Mouse (Mus musculus): ENCODE measurements around the gene Nos3. TPM values are rescaled to one million over a fixed set of nuclear protein-coding genes. Genes with fewer than 3 reads are reported as not detected.

Nos3 gene
- polyA plus RNA-seq, 1 experiment from 2014 or later: 1.7 TPM

DNA sequence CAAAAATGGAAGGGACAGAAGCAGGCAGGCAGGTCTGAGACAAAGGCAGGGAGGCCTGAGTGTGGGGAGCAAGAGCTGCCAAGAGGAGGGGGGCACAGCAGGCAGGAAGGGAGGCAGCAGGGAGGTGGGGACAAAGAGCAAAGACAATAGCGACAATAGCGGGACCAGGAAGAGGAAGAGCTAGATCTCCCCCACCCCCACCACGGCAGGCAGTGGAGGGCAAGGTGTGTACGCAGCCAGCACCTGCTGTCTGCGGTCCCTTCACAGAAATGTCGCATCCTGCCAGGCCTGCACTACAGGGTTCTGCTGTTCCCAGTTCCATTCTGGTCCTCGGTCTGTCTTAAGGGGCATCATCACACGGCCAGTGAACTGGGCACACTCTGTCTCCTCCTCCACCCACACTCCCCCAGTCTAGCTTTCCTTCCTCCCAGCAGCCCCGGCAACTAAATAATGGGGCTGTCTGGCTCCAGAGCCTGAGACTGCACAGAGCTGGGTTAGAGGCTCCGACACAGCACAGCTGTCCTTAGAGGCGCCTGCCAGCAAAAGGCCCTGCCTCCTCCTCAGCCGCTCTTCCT lies 20.0 kb upstream of the Nos3 start:
- peak; percentile 89 for DNase-seq (ENCODE audit: low spot score)

DNA sequence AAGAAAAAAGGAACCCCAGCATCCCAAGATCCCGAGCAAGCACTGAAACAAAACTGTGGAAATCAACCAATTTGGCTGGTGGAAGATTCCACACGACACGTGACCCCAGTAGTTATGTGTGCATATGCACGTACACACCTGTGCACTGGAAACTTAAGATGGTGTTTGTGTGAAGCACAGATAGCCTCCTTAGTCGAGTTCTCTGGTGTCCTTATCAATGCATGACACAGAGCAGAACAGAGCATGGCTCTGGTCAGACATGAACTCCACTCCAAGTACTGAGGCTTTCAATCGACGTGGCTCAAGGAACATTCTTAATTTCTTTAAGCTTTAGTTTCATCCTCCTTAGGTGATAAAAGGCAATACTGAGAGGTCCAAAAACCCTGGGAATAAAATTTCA lies 18.3 kb upstream of the Nos3 start:
- DNase-seq (ENCODE audit: low spot score): no peak

DNA sequence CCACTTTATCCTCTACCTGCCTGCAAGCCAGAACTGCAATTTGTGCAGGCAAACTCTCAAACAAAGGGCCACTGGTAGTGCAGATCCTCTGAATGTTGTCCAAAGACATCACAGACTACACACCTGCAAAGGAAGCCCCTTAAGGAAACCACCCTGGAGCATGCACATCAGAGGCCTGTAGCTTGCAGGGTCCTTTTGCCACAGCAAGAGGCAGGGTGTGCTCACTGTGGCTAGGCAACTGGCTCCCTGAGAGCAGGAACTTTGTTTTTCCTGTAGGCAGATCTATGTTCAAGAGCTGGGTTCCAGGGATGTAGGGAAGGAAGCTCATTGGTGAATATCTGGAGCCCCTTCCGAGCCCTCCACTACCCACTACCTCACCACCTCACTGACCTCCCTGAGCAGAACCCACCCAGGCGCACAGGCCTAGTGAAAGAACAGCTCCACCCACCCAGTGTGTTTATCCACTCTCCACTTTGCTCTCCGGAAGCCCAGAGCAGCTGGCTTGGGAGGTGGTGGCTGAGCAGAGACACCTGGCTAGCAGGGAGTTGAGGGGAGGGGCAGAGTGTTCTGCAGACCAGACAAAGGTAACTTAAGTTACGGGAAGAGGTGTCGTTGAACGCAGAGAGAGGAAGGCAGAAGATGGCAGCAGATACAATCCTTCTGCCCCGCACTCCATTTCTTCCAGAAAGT lies 17.3 kb upstream of the Nos3 start:
- DNase-seq (ENCODE audit: low spot score): peak; percentile 71

DNA sequence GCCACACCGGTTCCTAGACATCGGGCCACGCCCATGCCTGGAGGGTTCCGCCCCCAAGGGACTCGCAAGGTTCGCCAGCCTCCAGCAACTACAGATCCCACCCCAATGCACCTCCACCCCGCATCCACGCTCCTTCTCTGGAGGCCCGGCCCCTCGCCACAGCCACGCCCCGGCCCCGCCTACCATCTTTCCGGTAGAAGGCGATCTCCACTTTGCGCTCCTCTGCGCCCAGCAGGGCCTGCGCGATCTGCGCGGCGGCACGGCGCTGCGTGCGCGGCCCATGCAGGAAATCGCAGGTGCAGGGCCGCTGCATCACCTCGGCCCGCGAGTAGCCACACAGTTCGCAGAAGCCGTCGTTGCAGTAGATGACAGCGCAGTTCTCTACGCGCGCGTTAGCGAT lies 16.5 kb upstream of the Nos3 start:
- DNase-seq (ENCODE audit: low spot score): peak; percentile 95

DNA sequence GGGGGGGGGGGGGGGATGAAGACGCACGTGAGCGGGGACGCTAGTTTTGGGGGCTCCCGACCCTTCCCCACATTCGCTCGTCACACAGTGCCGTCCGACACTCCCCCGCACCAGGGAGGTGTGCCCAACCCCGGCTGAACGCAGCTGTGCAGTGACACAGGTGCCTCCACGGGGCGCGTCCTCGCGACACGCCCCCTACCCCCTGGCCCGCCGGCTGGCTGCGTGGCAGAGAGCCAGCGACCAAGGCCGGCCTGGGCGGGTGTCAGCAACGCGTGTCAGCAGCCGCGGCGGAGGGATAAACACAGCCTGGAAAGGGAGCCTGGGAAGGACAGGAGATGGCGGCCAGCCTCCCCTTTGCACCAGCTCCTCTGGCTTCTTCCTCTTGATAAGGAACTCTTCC lies 16.1 kb upstream of the Nos3 start:
- peak; percentile 73 for DNase-seq (ENCODE audit: low spot score)

DNA sequence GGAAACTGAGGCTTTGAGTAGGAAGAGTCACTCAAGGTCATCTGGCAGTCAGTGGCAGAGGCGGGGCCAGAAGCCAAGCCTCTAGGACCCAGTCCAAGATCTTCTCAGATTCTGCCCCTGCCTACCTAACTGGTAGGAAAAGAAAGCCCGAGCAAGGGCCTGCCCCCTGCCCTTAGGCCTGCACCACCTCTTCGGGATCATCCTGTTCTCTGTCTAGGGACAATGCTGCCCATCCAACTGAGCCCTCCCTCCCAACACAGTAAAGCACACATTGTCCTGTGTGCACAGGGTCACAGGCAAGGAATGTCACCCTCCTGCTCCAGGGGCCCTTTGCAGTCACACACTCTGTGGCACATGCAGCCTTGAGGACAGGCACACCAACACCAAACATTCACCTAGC lies 14.5 kb upstream of the Nos3 start:
- no peak for DNase-seq (ENCODE audit: low spot score)

DNA sequence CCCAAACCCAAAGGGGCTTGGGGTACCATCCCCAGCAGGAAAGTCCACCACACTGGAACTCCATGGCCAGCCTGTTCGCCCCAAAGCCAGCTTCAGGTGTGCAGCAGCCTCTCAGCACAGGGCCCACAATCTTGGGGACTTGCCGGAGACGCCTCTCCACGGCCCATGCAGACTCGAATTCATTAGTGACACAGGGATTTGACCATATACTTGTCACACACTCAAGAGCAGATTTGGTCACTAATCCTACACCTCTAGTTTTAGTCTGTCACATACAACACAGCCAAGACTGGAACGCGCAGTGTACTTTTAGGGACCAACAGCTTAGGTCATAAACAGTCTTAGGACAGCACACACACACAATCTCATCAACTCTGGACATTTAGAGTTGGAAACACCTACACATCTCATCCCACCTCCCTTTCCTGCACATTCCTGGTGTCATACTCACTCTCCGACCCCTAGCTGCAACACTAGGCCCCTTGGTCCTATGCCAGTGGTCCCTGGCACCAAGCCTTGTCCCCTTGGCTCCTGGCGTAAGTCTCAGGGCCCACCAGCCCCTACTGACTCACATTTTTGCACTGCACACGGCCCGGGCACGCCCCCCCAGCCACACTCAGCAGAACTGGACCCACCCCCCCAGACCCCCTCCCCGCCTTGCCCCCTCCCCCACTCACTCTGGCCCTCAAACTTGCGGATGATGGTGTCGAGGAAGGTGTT lies 13.9 kb upstream of the Nos3 start:
- DNase-seq (ENCODE audit: low spot score): no peak

DNA sequence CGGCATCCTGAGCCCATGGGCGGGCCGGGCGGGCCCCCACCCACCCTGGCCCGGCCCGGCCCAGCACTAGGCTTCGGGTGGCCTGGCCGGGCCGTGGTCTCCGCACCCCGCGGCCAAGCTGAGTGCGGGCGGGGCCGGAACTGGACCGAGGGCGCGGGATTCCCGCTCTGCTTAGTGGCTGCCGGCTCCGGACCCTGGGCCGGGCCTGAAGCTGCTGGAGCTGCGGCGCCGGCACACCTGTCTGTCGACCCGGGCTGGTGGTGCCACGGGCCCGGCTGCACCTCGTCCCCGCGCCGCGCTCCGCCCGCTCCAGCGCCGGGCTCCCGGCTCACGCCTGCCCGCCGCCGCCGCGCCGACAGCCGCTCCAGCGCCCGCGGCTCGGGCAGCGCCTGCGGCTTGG lies 13.3 kb upstream of the Nos3 start, which contains the start of gene Kcnh2:
Gene Kcnh2, minus strand, starts transcription at position 327 of the 400 bp plus-strand sequence.
- DNase-seq (ENCODE audit: low spot score): no peak

DNA sequence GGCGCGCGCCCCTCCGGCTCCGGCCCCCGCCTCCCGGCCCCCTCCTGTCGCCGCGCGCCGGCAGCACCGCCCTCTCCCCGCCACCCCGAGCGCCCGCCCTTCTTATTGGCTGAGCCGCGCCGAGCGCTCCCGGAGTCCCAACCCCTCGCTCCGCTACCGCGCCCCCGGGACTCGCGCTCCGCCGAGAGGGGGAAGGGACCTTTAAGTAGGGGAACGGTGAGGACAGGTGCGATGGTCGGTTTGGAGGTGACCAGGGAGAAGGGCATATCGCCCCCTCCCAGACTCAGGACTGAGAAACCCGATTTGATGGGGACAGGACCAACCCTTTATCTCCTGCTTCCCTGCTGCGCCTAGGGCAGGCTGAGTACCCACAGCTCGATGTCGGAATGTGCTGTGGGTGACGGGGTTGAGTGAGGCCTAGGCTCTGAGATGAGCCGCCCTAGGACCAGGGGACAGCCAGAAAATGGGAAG lies 12.9 kb upstream of the Nos3 start:
- DNase-seq (ENCODE audit: low spot score): peak; percentile 88

DNA sequence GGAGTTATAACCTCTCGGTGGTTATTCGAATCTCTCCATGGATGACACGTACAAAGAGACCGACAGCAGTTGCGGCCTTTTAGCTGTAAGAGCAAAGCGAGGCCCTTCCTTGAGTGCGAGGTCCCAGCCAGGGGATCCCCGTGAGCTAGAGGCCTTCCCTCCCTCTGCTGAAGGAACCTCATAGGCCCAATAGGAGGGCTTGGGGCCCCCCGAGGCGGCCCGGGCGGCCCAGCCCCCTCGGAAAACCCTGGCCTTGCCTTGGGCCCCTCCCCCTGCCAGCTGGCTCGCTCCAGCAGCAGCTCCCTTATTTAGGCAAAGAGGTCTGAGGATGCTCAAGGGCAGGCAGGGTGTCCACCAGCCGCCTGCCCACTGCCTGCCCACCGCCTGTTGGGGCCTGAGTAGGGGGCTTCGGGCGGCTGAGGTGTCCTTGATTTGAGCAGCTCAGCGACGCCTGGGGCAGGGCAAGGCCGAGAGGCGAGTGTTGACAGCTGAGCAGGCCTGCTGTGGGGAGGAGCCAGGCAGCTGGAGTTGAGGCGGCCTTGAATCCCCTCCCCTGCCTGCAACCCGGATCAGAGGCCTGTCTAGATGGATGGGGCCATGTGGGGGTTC lies 12.3 kb upstream of the Nos3 start:
- DNase-seq (ENCODE audit: low spot score): peak; percentile 70

DNA sequence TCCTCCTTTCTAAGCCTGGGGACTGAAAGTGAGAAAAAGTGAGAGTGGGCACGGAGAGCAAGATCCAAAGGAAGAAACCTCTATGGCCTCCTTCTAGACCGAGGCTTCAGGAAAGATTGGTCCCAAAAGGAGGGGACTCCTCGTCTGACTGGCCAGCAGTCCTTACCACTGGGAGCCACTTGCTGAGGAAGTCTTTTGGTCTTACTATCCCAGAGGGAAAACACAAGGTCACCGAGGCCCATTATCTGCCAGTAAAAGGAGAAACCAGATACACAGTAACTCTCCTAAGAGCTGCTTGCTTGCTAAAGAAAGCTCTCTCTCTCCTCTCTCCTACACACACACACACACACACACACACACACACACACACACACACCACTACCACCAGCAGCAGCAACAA lies 11.3 kb upstream of the Nos3 start:
- DNase-seq (ENCODE audit: low spot score): no peak

DNA sequence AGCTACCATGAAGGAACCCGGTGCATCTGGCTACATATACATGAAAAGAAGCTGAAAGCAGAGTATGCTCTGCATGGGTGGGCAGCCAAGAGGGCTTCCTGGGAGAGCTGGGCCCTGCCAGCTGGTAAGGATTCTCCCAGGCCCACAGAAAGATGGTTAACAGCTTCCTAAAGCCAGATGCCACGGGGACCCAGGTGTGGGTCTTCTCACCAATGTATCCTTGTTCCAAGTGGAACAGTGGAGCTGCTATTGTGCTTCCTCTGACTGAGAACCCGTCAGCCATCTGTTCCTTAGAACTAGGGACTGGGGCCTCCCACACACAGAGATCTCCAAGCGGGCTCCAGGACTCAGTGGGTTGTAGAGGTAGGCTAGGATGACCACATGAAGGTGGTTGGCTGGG lies 7.8 kb upstream of the Nos3 start:
- no peak for DNase-seq (ENCODE audit: low spot score)

DNA sequence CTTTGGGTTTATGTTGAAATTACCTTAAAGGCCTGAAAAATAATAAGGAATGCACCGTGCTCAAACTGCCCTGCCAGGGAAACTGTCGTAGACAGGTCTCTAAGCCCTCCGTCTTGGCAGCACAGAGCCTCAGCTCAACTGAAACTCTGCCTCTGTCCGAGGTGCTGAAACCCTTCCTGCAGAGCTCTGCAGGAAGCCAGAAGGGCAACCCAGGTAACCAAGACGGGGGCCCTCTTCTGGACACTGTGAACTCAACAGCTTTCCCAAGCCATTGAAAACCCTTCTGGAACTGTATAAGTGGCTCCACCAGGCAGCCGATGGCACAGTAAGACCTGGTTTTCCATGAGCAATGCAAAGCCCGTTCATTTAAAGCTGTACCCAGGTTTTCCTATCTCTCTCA lies 7.1 kb upstream of the Nos3 start:
- peak; percentile 94 for DNase-seq (ENCODE audit: low spot score)

DNA sequence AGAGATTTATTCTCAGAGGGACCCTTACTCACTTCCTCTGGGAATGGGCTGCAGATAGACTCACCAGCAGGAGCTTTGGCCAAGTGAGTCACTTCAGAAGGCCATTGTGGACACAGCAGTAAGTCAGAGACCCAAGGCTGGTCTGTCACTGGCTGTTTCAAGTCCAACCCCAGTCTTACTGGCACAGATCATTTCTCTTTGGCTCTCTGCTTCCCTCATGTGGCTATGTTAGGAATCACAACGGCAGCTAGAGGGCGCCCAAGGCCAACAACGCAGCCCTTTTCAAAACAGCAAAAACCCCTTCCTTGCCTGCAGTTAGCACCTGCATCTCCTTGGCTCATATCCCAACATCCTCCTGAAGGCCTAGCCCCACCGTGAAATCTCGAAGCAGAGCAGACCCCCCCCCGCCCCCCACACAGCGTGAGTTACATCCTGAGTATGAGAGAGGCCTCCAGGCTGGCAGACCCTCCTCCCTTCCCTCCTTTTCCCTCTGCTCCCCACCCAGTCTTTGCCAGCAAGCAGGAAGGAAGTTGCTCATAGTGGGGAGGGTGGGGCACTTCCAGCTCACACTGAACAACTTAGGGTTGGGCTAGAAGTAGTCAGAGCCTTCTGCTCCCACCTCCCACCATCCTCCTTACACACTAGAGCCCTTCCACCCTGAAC lies 3.7 kb upstream of the Nos3 start:
- peak; percentile 90 for DNase-seq (ENCODE audit: low spot score)

DNA sequence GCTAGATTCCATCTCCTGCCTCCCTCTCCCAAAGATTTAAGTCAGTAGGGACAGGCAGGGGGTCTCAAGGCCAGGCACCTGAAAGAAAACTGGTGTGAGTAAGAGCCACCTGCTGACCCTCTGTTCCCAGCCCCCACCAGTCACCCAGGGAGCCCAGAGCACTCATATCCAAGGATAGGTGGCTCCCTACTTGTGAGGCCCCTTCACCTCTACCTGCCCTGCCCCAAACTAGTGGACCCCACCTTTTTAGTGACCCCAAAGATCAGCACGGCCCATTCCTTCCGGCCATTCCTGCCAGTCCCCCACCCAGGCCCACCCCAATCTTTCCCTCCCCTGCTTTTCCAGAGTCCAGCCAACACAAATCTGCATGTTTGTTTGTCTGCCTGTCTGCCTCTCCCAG lies 1.1 kb upstream of the Nos3 start:
- DNase-seq (ENCODE audit: low spot score): no peak

DNA sequence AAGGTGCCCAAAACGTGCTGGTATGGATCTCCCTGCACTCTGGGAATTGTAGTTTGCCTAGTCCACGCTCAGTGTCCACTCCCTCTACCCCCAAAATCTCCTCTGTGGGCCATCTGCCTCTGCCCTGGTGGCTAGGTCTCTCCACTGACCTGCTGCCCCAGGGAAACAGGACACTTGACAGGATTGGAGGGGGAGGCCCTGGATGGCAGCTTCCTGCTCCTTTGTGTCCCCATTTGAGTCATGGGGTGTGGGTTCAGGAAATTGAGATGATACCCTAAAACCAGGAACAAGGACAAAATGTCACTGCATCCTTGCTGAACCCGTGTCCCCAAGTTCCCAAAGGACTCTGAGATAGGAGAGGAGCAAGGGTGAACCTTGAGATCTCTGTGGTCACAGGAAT lies 549 bp upstream of the Nos3 start:
- DNase-seq (ENCODE audit: low spot score): no peak

DNA sequence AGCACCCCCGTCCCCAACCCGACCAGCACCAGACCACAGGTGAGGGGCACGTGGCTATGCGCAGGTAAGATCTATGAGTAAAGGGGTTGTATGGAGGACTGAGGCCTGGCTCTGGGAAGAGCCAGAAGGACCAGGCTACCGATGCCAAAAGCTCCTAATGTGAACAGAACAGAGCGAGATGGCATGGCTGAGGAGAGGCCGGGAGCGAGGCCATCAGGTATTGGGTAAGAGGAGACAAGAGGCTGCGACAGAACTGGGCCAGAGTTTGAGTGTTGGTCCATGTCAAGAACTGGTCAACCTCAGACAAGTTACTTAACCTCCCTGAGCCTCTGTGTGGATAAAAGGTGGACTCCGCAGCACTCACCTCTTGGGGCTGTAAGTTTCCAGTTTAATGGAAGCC lies 353 bp downstream of the Nos3 start:
- no peak for DNase-seq (ENCODE audit: low spot score)

DNA sequence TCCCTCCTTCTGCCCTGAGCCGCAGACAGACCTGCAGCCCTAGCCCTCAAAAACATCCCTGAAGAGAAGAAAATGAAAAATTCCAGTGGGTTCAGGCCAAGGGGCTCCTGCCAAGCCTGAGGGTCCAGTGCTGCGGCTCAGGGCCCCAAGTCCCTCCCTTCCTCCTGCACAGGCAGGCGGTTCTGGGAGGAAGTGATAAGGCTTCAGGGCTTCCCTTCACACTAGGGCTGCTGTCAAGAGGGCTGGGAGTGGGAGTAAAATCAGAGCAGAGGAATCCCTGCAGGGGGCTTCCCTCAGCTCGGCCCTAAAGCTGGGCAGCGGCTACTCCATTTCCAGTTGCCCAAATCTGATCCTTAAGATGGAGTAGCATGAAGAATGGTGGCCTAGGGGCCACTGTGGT lies 918 bp downstream of the Nos3 start:
- no peak for DNase-seq (ENCODE audit: low spot score)

DNA sequence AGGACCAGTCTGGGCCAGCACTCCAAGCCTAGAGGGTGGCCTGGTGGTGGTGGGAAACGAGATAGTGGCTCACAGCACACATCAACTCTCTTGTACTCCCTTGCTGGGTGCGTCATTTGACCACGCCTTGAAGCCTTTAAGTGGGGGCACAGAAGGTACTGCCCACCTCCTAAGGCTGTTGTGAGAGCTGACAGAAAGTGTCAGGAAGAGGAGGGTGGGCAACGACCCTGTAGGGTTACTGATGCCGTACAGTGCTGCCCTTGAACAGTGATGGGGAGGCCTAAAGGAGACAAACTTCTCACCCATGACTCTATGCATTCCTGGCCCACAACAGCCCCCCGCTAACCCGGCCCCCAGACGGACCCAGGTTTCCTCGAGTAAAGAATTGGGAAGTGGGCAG lies 1.8 kb downstream of the Nos3 start:
- DNase-seq (ENCODE audit: low spot score): no peak

DNA sequence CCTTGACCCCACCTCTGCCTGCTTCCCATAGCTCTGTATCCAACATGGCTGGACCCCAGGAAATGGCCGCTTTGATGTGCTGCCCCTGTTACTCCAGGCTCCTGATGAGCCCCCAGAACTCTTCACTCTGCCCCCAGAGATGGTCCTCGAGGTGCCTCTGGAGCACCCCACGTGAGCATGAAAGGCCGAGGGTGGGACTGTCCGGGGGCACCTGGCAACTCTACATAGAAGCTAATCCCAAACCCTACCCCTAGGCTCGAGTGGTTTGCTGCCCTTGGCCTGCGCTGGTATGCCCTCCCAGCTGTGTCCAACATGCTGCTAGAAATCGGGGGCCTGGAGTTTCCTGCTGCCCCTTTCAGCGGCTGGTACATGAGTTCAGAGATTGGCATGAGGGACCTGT lies 5.2 kb downstream of the Nos3 start:
- DNase-seq (ENCODE audit: low spot score): no peak

DNA sequence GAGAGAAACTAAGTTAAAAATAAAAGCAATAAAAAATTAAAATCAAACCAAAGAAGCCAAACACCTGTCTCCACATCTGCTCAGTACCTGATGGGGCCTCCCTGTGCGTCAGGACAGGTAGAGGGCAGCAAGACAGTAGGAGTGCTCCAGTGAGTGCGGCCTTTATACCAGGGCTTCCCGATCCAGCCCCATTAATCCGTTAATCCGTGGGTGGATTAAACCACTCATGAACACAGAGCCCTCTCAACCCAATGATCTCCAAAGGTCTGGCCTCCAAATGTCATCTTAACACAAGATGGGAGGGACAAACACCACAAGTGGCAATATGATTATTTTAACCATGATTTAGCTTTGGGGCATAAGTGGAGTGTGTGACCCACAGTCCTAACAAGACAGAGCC lies 9.2 kb downstream of the Nos3 start:
- no peak for DNase-seq (ENCODE audit: low spot score)

DNA sequence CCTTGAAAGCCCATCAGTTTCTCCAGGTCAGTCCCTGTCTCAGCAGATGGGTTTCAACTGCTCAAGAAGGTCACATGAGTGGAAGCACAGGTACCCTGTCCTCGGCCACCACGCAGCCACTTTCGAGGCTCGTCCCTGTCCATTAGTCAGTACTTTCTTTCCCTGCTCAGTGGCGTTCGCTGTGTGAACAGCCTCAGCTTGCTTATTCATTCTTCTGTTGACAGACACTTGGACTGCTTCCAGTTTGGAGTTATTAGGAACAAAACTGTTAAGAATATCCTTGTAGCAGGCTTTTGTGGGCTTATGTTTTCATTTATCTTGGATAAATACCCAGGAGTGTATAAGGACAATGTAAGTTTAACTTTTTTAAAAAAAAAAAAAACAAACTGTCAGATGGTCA lies 9.6 kb downstream of the Nos3 start:
- no peak for DNase-seq (ENCODE audit: low spot score)
